Mouse (Mus musculus): ENCODE measurements at regions not wholly inside any gene's neighbourhood (a gene's known extent, or its start where the extent isn't known, plus 50 kb on each side); places are given as distances from the start of the nearest gene placed in this dataset.

- in situ Hi-C loops (cut with MboI, MseI) = no loop called here
Measured at GRCm38 (mm10) chr16:75304743-75305142, 281.1 kb downstream of the Lipi start.

- in situ Hi-C loops (cut with MboI, MseI) = no loop called here
Measured at GRCm38 (mm10) chr16:75297416-75297815, 288.4 kb downstream of the Lipi start.

- in situ Hi-C loops (cut with MboI, MseI) = no loop called here
Measured at GRCm38 (mm10) chr16:75292736-75293428, 293.0 kb downstream of the Lipi start.

- in situ Hi-C loops (cut with MboI, MseI) = no loop called here
Measured at GRCm38 (mm10) chr16:75291194-75291593, 294.7 kb downstream of the Lipi start.

- in situ Hi-C loops (cut with MboI, MseI) = no loop called here
Measured at GRCm38 (mm10) chr16:75287150-75287549, 298.7 kb downstream of the Lipi start.

GRCm38 (mm10) chr16:75285811-75286210 is 300.1 kb downstream of the Lipi start:
- in situ Hi-C loops (cut with MboI, MseI) = no loop called here

- in situ Hi-C loops (cut with MboI, MseI) = no loop called here
Measured at GRCm38 (mm10) chr16:75263903-75264302, 322.0 kb downstream of the Lipi start.

GRCm38 (mm10) chr16:75254981-75255380 is 330.9 kb downstream of the Lipi start:
- in situ Hi-C loops (cut with MboI, MseI) = no loop called here

- in situ Hi-C loops (cut with MboI, MseI) = no loop called here
Measured at GRCm38 (mm10) chr16:75249170-75249569, 336.7 kb downstream of the Lipi start.

GRCm38 (mm10) chr16:75240383-75240782 is 345.5 kb downstream of the Lipi start:
- in situ Hi-C loops (cut with MboI, MseI) = no loop called here

- in situ Hi-C loops (cut with MboI, MseI) = no loop called here
Measured at GRCm38 (mm10) chr16:75232133-75232532, 353.7 kb downstream of the Lipi start.

- in situ Hi-C loops (cut with MboI, MseI) = no loop called here
Measured at GRCm38 (mm10) chr16:75193404-75193803, 392.5 kb downstream of the Lipi start.

- in situ Hi-C loops (cut with MboI, MseI) = no loop called here
Measured at GRCm38 (mm10) chr16:75190316-75190715, 395.5 kb downstream of the Lipi start.

GRCm38 (mm10) chr16:75166040-75166439 is 419.8 kb downstream of the Lipi start:
- in situ Hi-C loops (cut with MboI, MseI) = no loop called here

- in situ Hi-C loops (cut with MboI, MseI) = no loop called here
Measured at GRCm38 (mm10) chr16:75164969-75165726, 420.7 kb downstream of the Lipi start.

- in situ Hi-C loops (cut with MboI, MseI) = no loop called here
Measured at GRCm38 (mm10) chr16:75159740-75160139, 426.1 kb downstream of the Lipi start.

GRCm38 (mm10) chr16:75155441-75156038 is 430.3 kb downstream of the Lipi start:
- in situ Hi-C loops (cut with MboI, MseI) = no loop called here

All from T-helper 1 cell (primary cell).